27 mouse cellular contexts compared by ENCODE assay signal in the genomic region with DNA sequence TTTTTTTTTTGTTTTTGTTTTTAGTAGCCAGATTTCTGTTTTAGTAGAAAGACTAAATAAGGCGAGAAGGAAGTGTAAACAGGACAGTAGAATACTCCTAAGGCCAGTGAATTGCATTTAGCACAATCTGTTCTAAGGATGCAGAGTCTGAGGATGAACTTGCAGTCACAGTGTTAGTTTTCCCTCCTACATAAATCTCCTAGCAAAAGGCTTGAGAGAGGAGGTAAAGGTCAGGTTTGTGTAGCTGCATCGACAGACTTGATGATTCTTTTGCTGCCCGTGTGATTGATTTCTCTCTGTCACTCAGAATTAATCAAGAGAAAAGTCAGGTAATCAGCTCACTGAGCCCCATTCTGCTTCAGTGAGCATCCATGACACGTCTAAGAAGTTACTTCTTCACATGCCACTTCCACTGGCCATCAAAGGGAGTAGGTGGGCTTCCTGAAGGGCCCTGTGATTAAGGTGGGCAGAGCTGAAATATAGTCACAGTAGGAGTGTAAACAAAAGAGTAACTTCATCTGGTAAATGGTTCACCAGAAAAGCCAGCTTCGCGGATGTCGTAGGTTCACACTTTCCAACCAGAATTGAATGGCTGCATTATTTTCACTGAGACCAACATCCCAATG. TPM values are rescaled to one million over a fixed set of nuclear protein-coding genes. Genes with fewer than 3 reads are reported as not detected.
A peak's percentile ranks its signal among the peaks of the same experiment; 100 is the strongest.
DNase-seq lines count a peak whose midpoint lies in the region; ATAC-seq and TF ChIP-seq lines count a peak whose summit lies in the region.
"Had no signal": no experiment of that assay in that cellular context is flagged by ENCODE, and none has a peak within 500 bp of the region (broad histone marks: within the 10 kb centered on the region; RNA-seq: fewer than 3 reads in every experiment).

No protein-coding gene starts in this region.

- no peak overlapping the region for H3K9ac ChIP-seq in kidney, embryonic 16.5 days (replicated peaks; ENCODE audit: low read length)
- H3K9ac ChIP-seq: forebrain, embryonic 13.5 days; hindbrain, embryonic 13.5 days had no signal

- intact Hi-C loops in heart, postnatal 14 days (cut with DNase I): loop anchor here (5.0 to 10.0 kb wide), 2 partner anchors 99 to 296 kb away; no protein-coding TSS in a partner anchor

- no peaks in the 10 kb centered on the region for H3K36me3 ChIP-seq in kidney, embryonic 16.5 days (ENCODE audit: insufficient read depth, low read length)
- H3K36me3 ChIP-seq: forebrain, embryonic 10.5 days; G1E; hindbrain, embryonic 10.5 days; hindbrain, embryonic 13.5 days had no signal

- ATAC-seq in kidney, embryonic 16.5 days (ENCODE audit: low FRiP score, low TSS enrichment): peak; percentile 89
- ATAC-seq: forebrain, embryonic 13.5 days; forebrain, embryonic 16.5 days; hindbrain, embryonic 16.5 days; Patski had no signal

- H3K4me2 ChIP-seq in kidney, embryonic 16.5 days (replicated peaks; ENCODE audit: low read depth, low read length): 0 out of 2 replicates have a peak overlapping the region, but pooled peaks have one; percentile 6
- H3K4me2 ChIP-seq: forebrain, embryonic 13.5 days; heart, embryonic 11.5 days; hindbrain, embryonic 13.5 days had no signal

- TF ChIP-seq POLR2A in brain, embryonic 14.5 days (IDR thresholded peaks at IDR 0.05; ENCODE audit: borderline replicate concordance, extremely low read depth, insufficient read depth, insufficient read length, poor library complexity, severe bottlenecking): no peak

- no peak overlapping the region for H3K27ac ChIP-seq in kidney, embryonic 16.5 days (ENCODE audit: low read length)
- H3K27ac ChIP-seq: forebrain, embryonic 10.5 days; forebrain, embryonic 13.5 days; hindbrain, embryonic 10.5 days; hindbrain, embryonic 13.5 days had no signal

- no peaks in the 10 kb centered on the region for H3K27me3 ChIP-seq in kidney, embryonic 16.5 days (ENCODE audit: insufficient read depth, low read length)
- H3K27me3 ChIP-seq: CH12.LX; forebrain, embryonic 13.5 days; hindbrain, embryonic 13.5 days had no signal

- TF ChIP-seq CTCF in brain, embryonic 14.5 days (IDR thresholded peaks at IDR 0.05; ENCODE audit: borderline replicate concordance, extremely low read depth, insufficient read depth, insufficient read length): no peak

- H3K4me1 ChIP-seq in kidney, embryonic 16.5 days (ENCODE audit: insufficient read depth, low read length): peaks cover 11% of the 10 kb centered on the region; the same call in 1 of the 2 replicates
- H3K4me1 ChIP-seq: forebrain, embryonic 13.5 days; hindbrain, embryonic 10.5 days; hindbrain, embryonic 13.5 days had no signal

- peak; percentile 27 for DNase-seq in heart, adult 11 months
- no peak for DNase-seq in heart, postnatal 14 days
- DNase-seq in kidney, postnatal 25 days: no peak
- DNase-seq in brain, embryonic 14.5 days (ENCODE audit: low read depth): peak; percentile 15
- peak; percentile 7 for DNase-seq in retina, postnatal 1 day
- no peak for DNase-seq in cerebellum, postnatal 36 days
- DNase-seq: adrenal gland, adult 2 months; adrenal gland, postnatal 14 days; B cell, adult 2 months; cerebellum, adult 11-12 months; cerebellum, adult 8-10 months; cerebellum, postnatal 14 days; embryo, embryonic 11 days; gastrocnemius, postnatal 10 days; gastrocnemius, postnatal 36 days; heart, postnatal 36 days had no signal

- H3K4me3 ChIP-seq in kidney, embryonic 16.5 days (ENCODE audit: low read length): no peak overlapping the region
- H3K4me3 ChIP-seq: forebrain, embryonic 10.5 days; forebrain, embryonic 13.5 days; hindbrain, embryonic 10.5 days; hindbrain, embryonic 13.5 days had no signal

- 20% methylated on average over 7 of the region's 7 CpGs for WGBS in kidney, embryonic 16.5 days

- H3K9me3 ChIP-seq in kidney, embryonic 16.5 days (ENCODE audit: low read length): no peaks in the 10 kb centered on the region
- H3K9me3 ChIP-seq: forebrain, embryonic 10.5 days; forebrain, embryonic 13.5 days; G1E; hindbrain, embryonic 10.5 days; hindbrain, embryonic 13.5 days had no signal

RNA-seq across cellular contexts. Expression of a gene that starts 13.2 kb away (rescaled TPM):
- total RNA-seq in heart, postnatal 14 days (2021): 1 to 10 TPM; 7.4 to 8.0 TPM
- 24.2 and 28.2 TPM in 2 replicates for polyA plus RNA-seq in kidney, embryonic 16.5 days (2015; fragmentation: Nextera tagmentation; extraction: Ambion mirVana)
- 20.1 and 22.2 TPM in 2 replicates for polyA plus RNA-seq in brain, embryonic 14.5 days (2012; rRNA removed)

Comparison
In these comparisons a context has a peak if more than half of its experiments do, and no peak if none do; other contexts are left out.
1. DNase-seq: peak in heart, adult 11 months (single experiment), brain, embryonic 14.5 days (single experiment) and retina, postnatal 1 day (single experiment); none in heart, postnatal 14 days (0 of 2), kidney, postnatal 25 days (0 of 2) and cerebellum, postnatal 36 days (0 of 2).